ENCODE assay signal across 8 mouse cellular contexts in the genomic region with DNA sequence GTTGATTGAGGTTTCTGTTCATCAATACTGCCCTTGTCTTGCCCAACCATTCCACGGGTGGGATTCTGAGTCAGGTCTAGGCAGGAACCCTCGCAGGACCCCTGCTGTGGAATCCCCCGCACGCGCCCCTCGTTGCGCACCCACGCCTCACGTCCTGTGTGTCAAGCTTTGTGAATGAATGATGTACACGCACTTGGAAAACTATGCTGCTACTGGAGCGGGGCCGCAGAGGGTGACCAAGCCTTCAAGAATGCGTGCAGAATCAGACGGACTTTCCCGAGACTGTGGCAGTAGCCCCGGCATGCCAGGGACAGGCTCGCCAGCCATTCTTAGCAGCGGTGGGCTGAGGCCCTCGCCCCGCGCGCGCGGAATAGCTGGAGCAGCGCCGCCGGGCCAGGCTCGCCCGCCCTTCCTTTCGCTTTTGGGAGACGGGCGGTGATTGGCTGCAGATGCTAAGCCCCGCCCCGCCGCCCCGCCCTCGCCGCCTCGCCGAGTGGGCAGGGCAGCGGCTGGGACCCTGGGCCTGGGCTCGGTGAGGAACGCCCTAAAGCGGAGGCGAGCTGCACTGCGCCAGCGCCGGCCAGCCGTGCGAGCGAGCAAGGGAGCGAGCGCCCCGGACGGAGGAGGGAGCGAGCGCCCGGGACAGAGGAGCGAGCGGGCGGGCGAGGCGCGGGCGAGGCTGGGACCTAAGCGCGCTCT. TPM values are rescaled to one million over a fixed set of nuclear protein-coding genes. Genes with fewer than 3 reads are reported as not detected.
DNase-seq lines count a peak whose midpoint lies in the region; ATAC-seq and TF ChIP-seq lines count a peak whose summit lies in the region.

No protein-coding gene starts in this region.

- peaks cover 54% of the 10 kb centered on the region for H3K27me3 ChIP-seq in forebrain, embryonic 14.5 days (replicated peaks; ENCODE audit: control insufficient read depth, insufficient read depth, low read length)
- H3K27me3 ChIP-seq in liver, postnatal 0 days (ENCODE audit: insufficient read depth, low read length): peaks cover 9% of the 10 kb centered on the region; the same call in 1 of the 2 replicates
- H3K27me3 ChIP-seq in neural tube, embryonic 13.5 days: peaks cover 93% of the 10 kb centered on the region
- H3K27me3 ChIP-seq in testis, adult 2 months (ENCODE audit: control insufficient read depth, insufficient read depth, low read length): no peaks in the 10 kb centered on the region

- H3K4me2 ChIP-seq in forebrain, embryonic 14.5 days (ENCODE audit: low read length): peak overlapping the region; percentile 72
- peak overlapping the region; percentile 90 for H3K4me2 ChIP-seq in liver, postnatal 0 days (ENCODE audit: low read depth, low read length)
- peak overlapping the region; percentile 88 for H3K4me2 ChIP-seq in neural tube, embryonic 13.5 days

- peak overlapping the region; percentile 58 for H3K9ac ChIP-seq in forebrain, embryonic 14.5 days (ENCODE audit: low read length)
- peak overlapping the region; percentile 67 for H3K9ac ChIP-seq in liver, postnatal 0 days (replicated peaks)
- H3K9ac ChIP-seq in neural tube, embryonic 13.5 days: peak overlapping the region; percentile 71

- H3K9me3 ChIP-seq in forebrain, embryonic 14.5 days (replicated peaks; ENCODE audit: control insufficient read depth, low read length): no peaks in the 10 kb centered on the region
- no peaks in the 10 kb centered on the region for H3K9me3 ChIP-seq in liver, postnatal 0 days (ENCODE audit: low read length)
- H3K9me3 ChIP-seq in neural tube, embryonic 13.5 days: no peaks in the 10 kb centered on the region

- peak; percentile 8; the same call in 1 of the 2 replicates for TF ChIP-seq CTCF in liver, postnatal 0 days (IDR thresholded peaks at IDR 0.05; ENCODE audit: low read depth)
- TF ChIP-seq CTCF in testis, adult 2 months (IDR thresholded peaks at IDR 0.05; ENCODE audit: control insufficient read depth, insufficient read depth, insufficient replicate concordance, low read depth, low read length): no peak

- peak; percentile 46 for TF ChIP-seq POLR2A in testis, adult 2 months (IDR thresholded peaks at IDR 0.05; ENCODE audit: control insufficient read depth, low read depth, low read length)

- H3K36me3 ChIP-seq in forebrain, embryonic 14.5 days (ENCODE audit: control insufficient read depth, insufficient read depth, low read length): no peaks in the 10 kb centered on the region
- H3K36me3 ChIP-seq in liver, postnatal 0 days (replicated peaks; ENCODE audit: insufficient read depth, low read length): no peaks in the 10 kb centered on the region
- H3K36me3 ChIP-seq in neural tube, embryonic 13.5 days: no peaks in the 10 kb centered on the region
- H3K36me3 ChIP-seq in testis, adult 2 months (ENCODE audit: control insufficient read depth, insufficient read depth, low read length): no peaks in the 10 kb centered on the region

- TF ChIP-seq EP300 in liver, postnatal 0 days (IDR thresholded peaks at IDR 0.05; ENCODE audit: low read depth): no peak

- peak overlapping the region; percentile 50 for H3K4me3 ChIP-seq in forebrain, embryonic 14.5 days (ENCODE audit: low read depth, low read length)
- peak overlapping the region; percentile 56 for H3K4me3 ChIP-seq in liver, postnatal 0 days (ENCODE audit: low read depth, low read length)
- peak overlapping the region; percentile 66 for H3K4me3 ChIP-seq in neural tube, embryonic 13.5 days
- H3K4me3 ChIP-seq in testis, adult 2 months (ENCODE audit: control insufficient read depth, low read depth, low read length): peak overlapping the region; percentile 88

- H3K4me1 ChIP-seq in forebrain, embryonic 14.5 days (ENCODE audit: control insufficient read depth, insufficient read depth, low read length): peaks cover 3% of the 10 kb centered on the region; the same call in 1 of the 2 replicates
- H3K4me1 ChIP-seq in liver, postnatal 0 days (ENCODE audit: insufficient read depth): peaks cover 5% of the 10 kb centered on the region
- peaks cover 10% of the 10 kb centered on the region for H3K4me1 ChIP-seq in neural tube, embryonic 13.5 days (replicated peaks)
- H3K4me1 ChIP-seq in testis, adult 2 months (ENCODE audit: control insufficient read depth, insufficient read depth, low read length): peaks cover 9% of the 10 kb centered on the region

- ATAC-seq in forebrain, embryonic 14.5 days: peak; percentile 96
- peak; percentile 97 for ATAC-seq in liver, postnatal 0 days
- peak; percentile 96 for ATAC-seq in neural tube, embryonic 13.5 days (ENCODE audit: low read depth)

- under 1% methylated on average over 67 of the region's 67 CpGs for WGBS in forebrain, embryonic 14.5 days
- under 1% methylated on average over 54 of the region's 67 CpGs for WGBS in liver, postnatal 0 days (ENCODE audit: insufficient replicate concordance)
- WGBS in neural tube, embryonic 13.5 days: under 1% methylated on average over 67 of the region's 67 CpGs

- intact Hi-C loops in heart, postnatal 14 days (cut with DNase I): loop anchor here (2.0 kb wide), 4 partner anchors 21 to 243 kb away; no protein-coding TSS in a partner anchor

- peak; percentile 80 for DNase-seq in ES-CJ7 (ENCODE audit: low read depth, low spot score)
- peak; percentile 63 for DNase-seq in cerebellum, adult 11 months
- DNase-seq in forebrain, embryonic 14.5 days (ENCODE audit: low spot score): peak; percentile 89
- DNase-seq in heart, postnatal 14 days: peak; percentile 98
- peak; percentile 90 for DNase-seq in layer of hippocampus, adult 11-12 months (ENCODE audit: low spot score)
- DNase-seq in liver, postnatal 0 days: peak; percentile 97

- H3K27ac ChIP-seq in forebrain, embryonic 14.5 days (ENCODE audit: low read depth, low read length): peak overlapping the region; percentile 23; the same call in 1 of the 2 replicates
- peak overlapping the region; percentile 42 for H3K27ac ChIP-seq in liver, postnatal 0 days (ENCODE audit: low read depth)
- peak overlapping the region; percentile 74 for H3K27ac ChIP-seq in neural tube, embryonic 13.5 days (replicated peaks)
- H3K27ac ChIP-seq in testis, adult 2 months (ENCODE audit: control insufficient read depth, insufficient read depth, low read depth, low read length): peak overlapping the region; percentile 47; the same call in 1 of the 2 replicates

RNA-seq across cellular contexts. Expression of gene Ets1, which starts 59.6 kb away (rescaled TPM):
- polyA plus RNA-seq in forebrain, embryonic 14.5 days (2014; fragmentation: Nextera tagmentation; extraction: Ambion mirVana): 14.5 and 18.1 TPM in 2 replicates
- total RNA-seq in heart, postnatal 14 days (2021): 100 to 1,000 TPM in 1 of 2 experiments, 10 to 100 TPM in 1; 88.9 to 111 TPM
- 14.6 and 18.1 TPM in 2 replicates for polyA plus RNA-seq in liver, postnatal 0 days (2015; fragmentation: Nextera tagmentation; extraction: Ambion mirVana)
- polyA plus RNA-seq in neural tube, embryonic 13.5 days (2015; fragmentation: Nextera tagmentation; extraction: Ambion mirVana): 25.2 and 26.1 TPM in 2 replicates
- polyA plus RNA-seq in testis, adult 2 months (2012; rRNA removed): 0.90 and 1.1 TPM in 2 replicates

Comparison
In these comparisons a context has a peak if more than half of its experiments do, and no peak if none do; other contexts are left out.
1. Peak in every context shown above with its lines: DNase-seq, ATAC-seq, H3K4me3 ChIP-seq and H3K27ac ChIP-seq.
2. H3K27ac ChIP-seq: peak in every context shown above with its lines; median percentile 74 in neural tube, embryonic 13.5 days; 47 in testis, adult 2 months; 42 in liver, postnatal 0 days; 23 in forebrain, embryonic 14.5 days.